Mouse (Mus musculus) kidney, postnatal 10 days (tissue): ENCODE measurements around the gene Cxcr5.
A peak's percentile ranks its signal among the peaks of the same experiment; 100 is the strongest.
"Not testable (repeated sequence)": the region's sequence is repeated elsewhere in the genome, so short reads cannot be mapped to it uniquely, and the experiment has no call there.

Source experiments
- DNase-seq: peaks from one replicate; pipeline ENCODE4 v3.0.0; 2021; ENCODE audit warnings: mixed read lengths

Cxcr5 gene

DNA sequence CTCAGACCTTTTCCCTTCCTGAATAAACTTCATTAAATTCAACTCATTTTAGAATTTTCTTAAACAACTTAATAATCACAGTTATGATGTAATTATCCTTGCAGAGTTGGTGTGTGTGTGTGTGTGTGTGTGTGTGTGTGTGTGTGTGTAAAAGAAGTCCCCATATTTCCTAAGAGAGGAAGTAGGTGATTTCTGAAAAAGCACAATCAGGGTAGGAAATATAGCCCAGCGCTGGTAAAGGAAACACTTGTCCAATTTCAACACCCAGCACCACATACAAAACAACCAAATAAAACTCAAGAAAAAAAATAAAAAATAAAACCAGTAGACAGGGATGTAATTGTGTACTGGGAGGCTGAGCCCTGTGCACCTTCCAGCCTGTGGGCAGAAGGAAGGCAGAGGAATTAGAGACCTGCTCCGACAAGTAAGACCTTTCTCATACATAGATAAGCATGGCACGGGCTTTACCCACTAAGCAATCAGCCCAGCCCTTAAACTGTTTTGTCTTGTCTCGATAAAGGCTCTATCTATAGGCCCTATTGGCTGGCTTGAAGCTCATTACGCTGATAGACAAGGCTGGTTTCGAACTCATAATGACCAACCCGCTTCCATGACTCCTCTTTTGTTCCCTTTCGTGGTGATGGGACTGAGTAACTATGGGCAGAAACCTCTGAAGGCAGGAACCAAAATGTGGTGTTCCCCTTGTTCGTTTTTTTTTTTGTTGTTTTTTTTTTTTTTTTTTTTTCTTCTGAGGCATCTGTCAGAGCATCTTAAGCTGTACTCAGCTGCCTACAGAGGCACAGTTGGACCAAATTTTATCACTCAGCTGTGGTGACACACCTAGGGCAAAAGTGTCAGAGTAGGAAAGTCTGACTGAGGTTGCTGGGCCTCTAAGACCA, 25.8 kb upstream of the Cxcr5 start:
- DNase-seq = no peak

DNA sequence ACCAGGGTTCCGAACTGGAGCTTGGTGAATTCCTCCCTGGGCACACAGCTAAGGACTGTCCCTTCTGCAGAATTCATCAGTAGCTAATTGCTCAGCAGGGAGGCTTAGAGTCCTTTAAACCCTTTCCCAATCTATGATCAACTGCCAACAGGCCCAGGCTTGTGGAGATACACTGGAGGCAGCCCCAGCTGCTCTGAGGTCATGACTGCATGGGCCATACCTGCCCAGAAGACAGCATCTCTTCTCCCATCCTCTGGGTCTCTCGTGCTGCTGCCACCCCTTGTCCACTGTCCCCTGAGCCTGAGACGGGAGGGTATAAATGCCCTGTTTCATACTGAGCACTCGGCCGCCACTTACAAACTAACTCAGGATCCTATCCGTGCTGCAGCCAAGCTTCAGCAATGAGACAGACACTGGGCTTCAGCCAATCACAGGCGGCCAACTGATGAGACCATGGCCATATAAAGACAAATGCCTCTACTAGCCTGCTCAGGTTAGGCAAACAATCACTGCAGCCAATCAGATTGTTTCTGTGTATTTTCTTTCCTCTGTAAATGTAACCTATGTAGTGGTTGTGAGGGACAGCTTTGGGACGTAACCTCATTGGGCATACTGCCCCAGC, 25.1 kb upstream of the Cxcr5 start:
- DNase-seq = no peak

DNA sequence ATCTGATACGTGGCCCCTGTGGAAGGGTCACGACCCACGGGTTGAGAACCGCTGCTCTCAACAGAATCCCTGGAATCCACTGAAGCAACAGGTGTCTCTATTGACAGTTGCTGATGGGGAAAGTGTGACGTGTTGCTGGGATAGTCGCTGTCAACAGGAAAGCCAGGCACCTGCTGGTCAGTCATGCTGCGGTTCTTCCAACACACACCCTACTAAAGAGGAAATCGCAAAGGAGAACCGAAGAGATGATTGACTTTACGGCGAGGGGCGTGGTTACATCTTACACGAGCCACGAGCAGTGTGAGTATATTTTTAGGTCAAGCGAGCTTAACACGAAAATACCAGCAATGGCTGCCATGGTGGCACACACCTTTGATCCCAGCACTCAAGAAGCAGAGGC, 20.7 kb upstream of the Cxcr5 start:
- no peak for DNase-seq

DNA sequence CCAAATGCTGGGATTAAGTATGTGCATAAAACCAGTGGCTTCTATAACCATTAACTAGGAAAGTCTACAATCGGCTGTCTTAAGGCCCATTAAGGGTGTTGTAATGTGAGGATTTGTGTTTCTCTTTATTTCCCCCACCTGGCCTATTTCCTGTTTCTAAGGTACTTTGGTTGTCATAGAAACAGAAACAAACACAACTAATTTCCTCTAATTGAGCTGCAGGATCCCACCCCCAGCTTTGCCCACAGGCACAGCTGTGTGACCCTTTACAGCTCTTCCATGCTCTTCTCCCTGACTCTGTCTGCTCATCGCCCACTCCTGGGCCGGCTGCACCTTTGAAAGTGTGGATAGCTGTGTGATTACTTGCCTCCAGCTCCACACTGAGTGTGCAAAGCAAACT, 19.7 kb upstream of the Cxcr5 start:
- no peak for DNase-seq

DNA sequence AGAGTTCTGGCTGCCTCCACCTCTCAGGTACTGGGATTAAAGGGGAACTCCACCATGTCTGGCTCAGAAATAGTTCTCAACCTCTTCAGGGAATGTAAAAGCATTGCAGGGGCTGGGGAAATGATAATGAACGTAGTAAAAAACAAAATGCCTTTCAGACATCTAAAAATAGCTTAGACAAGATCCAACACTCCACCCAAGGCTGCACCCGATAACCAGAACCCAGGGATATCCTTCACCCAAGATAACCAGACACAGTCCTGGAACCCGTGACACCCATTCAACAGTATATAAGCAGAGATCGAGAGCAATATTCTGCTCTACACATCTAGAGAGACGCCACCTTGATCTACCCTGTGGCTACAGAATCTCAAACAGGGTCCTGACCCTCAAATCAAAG, 18.4 kb upstream of the Cxcr5 start:
- no peak for DNase-seq

DNA sequence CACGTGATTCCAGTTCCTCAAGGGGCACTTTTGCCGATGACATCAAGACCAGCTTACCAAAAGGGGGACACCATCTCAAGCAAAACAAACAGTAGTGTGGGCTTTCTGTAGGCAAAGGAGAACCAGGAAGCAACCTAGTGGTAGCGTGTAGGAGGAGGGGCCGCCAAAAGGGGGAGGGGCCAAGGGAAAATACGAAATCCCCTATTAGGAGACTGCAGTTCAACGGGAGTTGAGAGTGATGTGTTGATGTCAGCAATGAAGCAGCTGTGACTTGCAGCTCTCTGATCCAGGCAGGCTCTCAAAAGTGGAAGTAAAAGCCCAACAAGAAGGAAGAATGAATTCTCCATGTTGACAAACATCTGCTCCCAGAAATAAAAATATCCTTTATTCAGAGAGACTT, 17.7 kb upstream of the Cxcr5 start:
- DNase-seq = peak; percentile 64

DNA sequence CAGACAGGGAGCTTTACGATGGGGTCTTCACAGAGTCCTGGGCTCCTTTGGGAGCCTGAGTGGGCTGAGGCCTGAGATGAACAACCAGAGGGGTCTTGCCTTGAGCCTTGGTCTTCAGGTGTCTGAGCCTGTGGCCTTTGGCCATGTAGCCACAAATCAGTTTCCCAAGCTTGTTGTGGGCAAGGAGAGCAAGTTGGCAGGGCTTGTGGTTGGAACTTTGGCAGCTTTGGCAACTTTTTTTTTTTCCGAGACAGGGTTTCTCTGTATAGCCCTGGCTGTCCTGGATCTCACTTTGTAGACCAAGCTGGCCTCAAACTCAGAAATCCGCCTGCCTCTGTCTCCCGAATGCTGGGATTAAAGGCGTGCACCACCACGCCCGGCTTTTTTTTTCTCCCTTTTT, 14.4 kb upstream of the Cxcr5 start:
- not testable (repeated sequence) for DNase-seq

DNA sequence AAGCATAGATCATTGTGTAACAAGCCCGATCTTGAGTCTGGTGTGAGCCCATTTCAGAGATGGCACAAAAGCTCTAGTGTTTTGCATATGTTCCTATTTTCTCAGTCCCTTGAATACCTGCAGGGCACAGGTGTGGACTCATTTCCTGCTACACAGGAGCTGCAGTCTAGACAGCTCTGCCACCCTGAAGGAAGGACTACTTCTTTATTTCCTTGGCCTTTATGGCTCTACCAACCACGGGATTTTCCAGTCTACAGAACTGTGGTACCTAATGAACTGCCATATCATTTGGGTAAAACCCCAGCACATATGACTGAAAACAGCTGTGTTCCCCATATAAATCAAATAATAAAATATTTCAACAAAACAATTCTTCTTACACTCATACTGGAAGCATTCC, 13.4 kb upstream of the Cxcr5 start:
- no peak for DNase-seq

DNA sequence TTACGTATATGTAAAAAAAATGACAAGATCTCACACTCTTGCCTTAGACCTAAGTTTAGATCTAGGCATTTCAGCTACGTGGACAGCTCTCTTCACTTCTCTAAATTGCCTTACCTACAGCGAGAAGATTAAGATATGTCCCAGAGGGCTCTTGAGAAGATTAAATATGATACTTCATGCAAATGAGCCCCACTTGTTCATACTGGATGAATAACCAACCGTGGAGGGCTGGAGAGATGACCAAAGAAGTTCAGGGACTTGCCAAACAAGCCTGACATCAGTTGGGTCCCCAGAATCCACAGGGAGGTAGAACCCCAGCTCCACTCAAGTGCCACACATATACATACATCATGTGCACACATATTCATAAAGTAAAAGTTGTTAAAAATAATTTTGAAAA, 11.6 kb upstream of the Cxcr5 start:
- DNase-seq = no peak

DNA sequence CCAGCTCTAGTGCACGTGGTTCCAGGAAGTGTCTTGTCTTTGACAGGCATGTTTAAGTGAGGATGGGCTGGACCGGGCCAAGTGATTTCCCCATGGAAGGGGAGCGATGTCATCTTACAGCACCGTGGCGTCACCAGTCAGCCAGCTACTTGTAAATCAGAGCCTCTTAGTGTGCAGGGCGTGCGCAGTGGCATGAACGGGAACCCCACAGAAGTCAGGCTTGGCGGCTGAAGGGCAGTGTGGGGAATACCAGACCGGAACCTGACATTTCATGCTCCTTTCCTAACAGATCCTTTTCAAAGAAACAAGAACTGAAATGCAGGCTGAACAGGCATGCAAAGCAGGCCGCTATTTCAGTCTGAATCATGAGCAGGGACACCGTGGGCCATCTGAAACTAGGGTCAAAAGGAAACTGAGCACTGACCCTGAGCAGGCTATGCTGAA, 9.3 kb upstream of the Cxcr5 start:
- no peak for DNase-seq

DNA sequence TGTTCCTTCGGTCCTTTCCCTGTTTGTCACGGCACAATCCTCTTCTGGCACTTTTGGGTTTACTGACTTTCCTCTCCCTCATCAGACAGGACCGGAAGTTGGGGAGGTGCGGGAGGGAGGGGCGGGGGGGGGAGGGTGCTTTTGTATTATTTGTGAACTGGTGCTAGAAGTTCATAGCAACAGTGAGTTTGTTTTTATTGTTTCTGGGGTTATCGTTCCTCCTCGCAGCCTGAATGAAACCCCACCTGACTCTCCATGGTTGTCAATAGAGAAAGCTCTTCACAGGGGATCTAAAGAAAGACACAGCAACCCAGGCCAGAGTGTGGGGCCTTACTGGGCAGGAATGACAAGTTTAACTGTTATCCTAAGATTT, 6.4 kb upstream of the Cxcr5 start:
- DNase-seq = no peak

DNA sequence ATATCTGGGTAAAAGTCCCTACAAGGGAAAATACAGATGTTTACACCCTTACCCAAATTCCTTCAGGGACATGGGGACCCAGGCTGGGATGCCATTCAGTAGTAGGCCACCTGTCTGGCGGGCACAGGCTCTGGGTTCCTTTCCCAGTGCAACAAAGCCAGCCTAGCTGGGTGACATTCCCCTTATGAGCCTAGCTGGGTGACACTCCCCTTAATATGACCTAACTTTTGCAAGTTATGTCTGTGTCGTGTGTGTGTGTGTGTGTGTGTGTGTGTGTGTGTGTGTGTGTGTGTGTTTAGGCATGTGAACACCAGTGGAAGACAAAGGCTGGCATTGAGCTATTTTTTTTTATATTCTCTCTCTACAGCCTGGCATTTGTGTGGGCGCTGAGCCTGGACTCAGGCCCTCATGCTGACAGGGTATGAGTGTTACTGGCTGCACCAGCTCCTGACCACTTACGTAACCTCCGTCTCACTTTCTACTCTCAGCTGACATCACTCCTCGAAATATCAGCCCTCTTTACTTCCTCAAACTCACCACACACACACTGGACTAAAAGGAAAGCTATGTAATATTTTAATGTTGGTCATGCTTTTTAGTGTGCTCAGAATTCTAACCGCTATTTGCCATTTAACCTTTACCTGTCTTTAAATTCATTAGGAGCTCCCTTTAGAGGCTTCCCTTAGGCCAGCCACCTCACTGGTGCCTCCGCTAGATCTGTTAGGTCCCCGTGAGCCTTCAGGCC, 5.8 kb upstream of the Cxcr5 start:
- DNase-seq = no peak

DNA sequence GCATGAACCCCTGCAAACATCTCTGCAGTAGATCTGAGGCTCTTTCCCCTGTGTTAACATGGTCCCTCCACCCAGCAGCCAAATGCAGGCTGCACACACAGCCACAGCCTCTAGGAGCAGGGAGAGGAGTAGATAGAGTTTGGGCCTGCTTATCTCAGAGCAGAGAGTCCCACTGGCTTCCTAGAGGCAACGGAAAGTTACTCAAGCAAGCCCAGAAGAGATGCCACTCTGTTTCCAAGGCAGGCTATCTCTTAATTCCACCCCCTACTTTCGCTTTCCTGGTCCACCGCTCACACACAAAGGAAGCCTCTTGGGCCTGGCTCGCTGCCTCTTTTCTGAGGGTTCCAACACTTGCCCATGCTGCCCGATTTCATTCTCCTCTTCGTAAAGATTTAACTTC, 3.7 kb upstream of the Cxcr5 start:
- no peak for DNase-seq

DNA sequence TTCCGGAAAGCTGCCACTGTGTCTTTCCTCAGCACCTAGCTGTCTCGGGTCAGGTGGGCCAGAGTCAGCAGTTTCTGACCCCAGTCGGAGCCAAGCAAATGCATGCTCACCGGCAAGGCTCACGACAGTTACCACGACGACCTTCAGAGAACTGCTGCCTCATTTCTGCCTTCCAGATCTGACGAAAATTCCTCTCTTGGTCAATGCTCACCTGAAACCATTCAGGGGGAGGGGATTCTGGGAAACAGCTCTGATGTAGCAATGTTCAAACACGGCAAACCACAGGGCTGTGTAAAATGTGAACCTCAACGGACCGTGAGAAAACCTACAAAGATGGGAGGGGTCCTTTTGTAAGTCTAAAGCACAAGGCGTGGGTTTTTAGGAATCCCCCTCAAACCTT, 1.3 kb upstream of the Cxcr5 start:
- no peak for DNase-seq

DNA sequence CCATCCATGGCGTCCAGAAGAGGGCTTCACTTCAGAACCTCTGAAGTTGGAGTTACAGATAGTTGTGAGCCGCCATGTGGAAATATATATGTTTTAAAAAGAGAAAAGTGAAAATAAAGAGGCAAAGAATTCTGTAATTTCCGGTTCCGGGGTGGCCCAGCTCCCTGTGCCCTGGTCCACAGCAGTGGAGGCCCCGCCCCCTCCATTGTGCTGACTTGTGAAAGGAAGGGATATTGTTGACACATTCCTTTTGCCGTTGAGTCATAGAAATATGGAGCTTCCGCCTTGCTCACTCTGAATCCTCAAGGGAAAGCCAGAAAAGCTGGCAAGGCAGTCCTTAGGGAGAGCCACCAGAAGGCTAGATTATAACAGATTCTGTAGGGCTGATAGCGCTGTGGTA, 9.5 kb downstream of the Cxcr5 start:
- DNase-seq = peak; percentile 54

DNA sequence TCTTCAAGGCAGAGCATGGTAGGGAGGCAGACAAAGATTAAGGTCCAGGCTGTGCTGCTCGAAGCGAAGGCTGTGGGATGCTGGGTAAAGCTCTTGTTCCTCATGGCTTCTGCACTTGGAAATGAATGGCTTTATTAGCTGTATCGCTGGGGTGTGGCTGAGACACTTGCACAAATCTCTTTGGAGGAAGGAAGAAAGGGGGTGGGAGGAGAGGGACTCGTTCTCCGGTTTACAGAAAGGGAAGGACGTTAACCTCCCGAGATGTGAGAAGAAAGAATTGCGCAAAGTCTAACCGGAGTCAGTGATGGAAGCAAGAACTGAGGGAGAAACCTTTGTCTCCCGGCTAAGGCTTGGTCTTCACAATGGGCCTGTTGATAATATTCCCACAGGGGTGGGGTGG, 10.5 kb downstream of the Cxcr5 start:
- DNase-seq = no peak

DNA sequence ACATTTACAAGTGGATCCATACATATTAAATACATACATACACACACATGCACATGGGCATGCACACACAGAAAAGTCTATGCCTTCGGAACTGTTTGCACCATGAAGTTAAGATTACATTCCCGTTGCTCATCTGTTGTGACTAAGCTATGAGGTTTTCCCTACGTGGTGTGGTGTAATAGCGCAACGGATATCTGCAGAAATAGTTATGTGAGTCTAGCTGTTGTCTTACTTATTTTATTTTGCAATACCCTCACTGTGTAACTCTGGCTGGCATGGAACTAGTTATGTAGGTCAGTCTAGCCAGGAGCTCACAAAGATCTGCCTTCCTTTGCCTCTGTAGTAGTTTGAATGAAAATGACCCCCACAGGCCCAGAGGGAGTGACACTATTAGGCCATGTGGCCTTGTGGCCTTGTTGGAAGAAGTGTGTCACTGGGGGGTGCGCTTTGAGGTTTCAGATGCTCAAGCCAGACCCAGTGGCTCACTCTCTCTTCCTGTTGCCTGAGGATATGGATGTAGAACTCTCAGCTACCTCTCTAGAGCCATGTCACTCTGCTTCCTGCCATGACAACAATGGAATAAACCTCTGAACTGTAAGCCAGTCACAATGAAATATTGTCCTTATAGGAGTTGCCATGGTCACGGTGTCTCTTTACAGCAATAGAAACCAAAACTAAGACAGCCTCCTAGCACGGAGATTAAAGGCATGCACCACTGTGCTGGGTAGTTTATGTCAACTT, 13.1 kb downstream of the Cxcr5 start:
- DNase-seq = no peak

DNA sequence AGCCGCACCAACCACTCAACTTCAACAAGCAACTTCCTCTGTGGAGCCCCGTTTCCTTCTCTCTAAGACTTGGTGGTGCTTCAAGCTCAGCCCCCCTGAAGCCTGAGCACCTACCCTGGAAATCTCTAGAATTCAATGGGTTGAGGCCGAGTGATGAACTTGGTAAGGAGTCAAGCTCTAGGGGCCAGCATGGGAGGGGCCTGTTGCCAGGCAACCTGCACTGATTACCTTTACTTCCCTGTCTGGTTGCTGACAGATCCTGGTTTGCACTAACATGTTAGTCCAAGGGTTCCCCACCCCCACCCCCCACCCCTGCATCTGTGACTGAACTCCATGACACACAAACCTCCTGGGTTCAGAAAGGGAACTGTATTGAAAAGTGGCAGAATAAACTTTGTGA, 16.7 kb downstream of the Cxcr5 start:
- DNase-seq = no peak

DNA sequence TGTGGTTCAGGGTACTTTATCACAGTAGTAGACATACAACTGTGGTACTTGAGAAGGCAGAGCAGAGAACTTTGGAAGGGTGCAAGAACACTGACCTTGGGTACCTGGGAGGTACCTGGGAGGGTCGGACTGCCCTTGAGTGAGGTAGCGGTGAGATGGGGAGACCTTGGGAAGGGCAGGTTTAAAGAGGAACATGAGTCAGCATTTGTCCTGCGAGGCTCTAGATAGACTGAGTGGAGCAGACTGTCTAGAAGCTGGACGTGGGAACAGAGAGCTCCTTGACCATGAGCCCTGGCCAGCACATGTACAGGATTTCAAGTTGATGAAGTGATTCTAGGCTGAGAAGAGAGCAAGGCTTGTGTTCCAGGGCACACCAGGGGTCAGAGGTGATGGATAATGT, 19.3 kb downstream of the Cxcr5 start:
- no peak for DNase-seq

DNA sequence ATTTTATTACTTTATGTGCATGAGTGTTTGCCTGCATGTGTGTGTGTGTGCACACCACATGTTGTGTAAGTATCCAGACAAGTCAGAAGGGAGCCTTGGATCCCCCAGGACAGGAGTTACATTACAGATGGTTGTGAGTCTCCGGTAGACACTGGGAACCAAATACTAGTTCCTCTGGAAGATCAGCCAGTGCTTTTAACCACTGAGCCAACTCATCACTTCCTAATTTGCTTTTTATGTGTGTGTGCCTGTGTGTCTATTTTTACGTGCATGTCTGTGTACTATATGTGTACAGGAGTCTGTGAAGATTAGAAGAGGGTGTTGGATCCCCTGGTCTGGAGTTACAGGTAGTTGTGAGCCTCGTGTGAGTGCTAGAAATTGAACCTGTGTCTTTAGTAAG, 21.0 kb downstream of the Cxcr5 start:
- no peak for DNase-seq

DNA sequence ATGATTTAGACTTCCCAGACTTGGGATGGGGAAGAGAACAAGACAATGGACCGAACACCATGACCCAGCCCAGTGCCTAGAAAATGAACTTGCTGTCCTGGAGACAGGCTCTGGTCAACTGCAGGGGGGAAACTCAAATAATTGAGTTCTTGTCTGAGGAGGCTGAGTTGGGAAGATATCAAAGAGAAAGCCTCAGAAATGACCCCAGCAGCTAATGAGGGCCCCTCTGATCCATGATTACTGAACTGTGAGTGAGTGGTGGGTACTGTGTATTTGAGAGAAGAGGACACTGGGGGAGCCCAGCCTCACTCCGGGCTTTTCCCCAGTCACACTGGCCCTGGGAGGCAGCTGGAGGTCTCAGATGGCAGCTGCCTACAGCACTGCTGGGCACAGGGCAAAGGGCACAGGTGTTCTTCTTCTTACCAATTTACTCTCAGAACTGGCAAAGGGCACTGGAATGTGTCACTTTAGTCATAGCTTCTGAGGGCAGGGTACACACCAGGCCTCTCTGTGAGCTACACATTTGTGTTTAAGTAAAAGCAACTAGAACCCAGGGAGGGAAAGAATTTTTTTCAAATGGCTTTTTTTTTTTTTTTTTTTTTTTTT, 21.8 kb downstream of the Cxcr5 start:
- no peak for DNase-seq

DNA sequence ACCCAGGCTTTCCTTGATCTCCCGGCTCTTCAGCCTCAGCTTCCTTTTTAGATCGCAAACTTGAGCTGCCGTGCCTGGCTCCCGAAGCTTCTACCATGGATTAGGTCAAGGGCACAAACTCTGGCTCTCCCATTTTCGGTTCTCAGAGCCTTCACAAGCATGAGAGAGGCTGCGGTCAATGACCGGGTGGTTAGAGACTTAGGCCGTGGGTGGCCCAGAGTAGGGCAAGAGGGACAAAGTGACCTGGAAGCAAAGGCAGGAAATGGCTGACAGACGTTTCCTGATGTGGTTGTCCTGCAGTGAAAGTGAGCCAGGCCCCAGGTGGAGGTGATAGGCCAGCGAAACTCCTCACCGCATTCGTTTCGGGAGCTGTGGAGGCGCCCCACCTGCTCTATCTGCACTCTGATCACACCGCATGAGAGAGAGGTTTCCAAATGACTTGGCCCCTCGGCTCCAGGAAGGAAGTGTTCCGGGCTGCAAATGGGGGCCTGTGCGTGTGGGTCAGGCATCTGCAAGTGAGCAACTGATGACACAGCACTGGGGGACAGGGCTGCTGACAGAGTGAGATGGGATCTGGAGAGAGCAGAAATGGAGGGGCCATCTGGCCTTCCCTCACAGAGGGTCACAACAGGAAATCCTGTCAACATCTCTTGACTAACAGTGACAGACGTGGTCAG, 23.9 kb downstream of the Cxcr5 start:
- peak; percentile 26 for DNase-seq
